Mouse (Mus musculus) cerebellum, adult 9-10 months (tissue): ENCODE measurements around the gene Catsper3.

ENCODE experiments used
- DNase-seq: peaks from one replicate; pipeline ENCODE4 v3.0.0; 2022

The Catsper3 gene

DNA sequence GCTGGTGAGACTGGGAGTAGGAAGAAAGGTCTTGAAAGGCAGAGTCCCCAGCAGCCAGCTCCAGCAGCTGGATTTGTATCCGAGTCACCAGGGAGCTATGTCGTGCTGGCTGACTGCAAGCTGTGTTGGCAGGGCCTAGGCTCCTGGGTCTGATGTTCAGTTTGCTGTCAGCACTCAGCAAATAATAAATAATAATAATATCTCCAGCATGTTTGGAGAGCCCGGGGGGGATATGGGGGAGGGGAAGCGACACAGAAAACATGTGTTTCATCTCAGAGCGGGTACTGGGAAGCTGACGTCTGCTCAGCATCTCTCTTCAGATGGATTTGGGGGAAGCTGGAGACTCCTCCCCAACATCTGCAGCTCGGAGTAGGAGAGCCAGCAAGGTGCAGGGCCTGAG lies 71.4 kb downstream of the Catsper3 start:
- no peak for DNase-seq

- DNase-seq, result no peak
Measured at GRCm38 (mm10) chr13:55858463-55858862, 74.1 kb downstream of the Catsper3 start.
